Mouse (Mus musculus): ENCODE results near the gene Cpt1c.

Cpt1c gene

GRCm38 (mm10) chr7:44960512-44960910 lies 14.1 kb downstream of the Cpt1c start:
- DNase-seq, result no peak

DNA sequence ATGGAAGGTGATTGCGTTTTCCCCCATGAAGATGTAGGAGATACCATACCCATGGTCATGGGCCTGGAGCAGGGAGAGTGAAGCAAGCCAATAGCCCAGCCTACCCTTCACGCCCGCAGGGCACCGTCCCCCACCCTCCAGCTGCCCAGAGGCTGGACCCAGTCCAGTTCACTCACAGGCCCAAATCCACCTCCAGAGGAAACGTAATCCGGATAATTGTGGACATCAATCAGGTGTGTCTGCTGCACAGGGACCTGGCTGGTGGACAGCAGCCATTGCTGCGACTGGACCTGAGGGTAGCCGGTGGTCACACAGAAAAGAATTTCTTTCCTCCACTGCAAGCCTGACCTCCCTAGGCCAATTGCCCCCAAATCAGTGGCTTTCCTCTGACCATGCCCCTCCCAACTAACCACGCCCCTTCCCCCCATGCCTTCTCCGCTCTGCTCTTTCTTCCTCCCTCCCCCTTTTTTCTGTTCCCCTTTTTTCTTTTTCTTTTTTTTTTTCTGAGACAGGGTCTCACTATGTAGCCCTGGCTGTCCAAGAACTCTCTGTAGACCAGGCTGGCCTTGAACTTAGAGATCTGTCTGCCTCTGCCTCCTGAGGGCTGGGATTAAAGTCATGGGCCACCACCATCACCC lies 14.7 kb downstream of the Cpt1c start:
- DNase-seq, result no peak

DNA sequence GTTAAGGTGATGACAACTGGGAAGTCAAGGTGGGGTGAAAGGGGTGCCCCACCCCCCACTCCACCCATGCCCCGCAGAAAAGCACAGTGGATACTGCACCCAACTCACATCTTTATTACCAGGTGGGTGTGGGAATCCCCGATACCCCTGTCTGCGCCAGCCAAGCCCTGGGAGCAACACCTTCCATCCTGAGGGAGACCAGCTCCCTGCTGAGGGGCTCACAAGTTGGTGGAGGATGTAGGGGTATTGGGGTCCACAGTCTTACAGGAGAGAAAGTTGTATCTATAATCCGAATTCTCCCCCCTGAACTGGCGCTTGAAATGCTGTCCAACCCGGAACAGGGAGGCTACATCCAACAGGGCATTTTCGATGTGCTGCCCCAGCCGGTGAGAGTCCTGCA lies 15.4 kb downstream of the Cpt1c start:
- DNase-seq, result no peak

DNA sequence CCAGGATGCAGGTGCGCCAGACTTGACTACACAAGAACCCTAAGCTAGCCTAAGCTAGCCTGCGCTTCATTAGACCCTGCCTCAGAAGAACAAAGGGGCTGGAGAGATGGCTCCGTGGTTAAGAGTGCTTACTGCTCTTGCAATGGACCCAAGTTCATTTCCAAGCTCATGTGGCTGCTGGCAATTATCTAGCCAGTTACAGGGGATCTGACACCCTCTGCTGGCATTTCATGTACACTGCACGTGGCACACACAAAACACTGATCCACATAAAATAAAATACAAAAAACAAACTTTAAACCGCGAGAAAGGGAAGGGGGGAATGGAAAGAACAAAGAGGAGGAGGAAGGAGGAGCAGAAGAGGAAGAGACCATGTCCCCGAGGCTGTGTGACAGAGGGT lies 16.4 kb downstream of the Cpt1c start:
- DNase-seq, result peak; percentile 65

DNA sequence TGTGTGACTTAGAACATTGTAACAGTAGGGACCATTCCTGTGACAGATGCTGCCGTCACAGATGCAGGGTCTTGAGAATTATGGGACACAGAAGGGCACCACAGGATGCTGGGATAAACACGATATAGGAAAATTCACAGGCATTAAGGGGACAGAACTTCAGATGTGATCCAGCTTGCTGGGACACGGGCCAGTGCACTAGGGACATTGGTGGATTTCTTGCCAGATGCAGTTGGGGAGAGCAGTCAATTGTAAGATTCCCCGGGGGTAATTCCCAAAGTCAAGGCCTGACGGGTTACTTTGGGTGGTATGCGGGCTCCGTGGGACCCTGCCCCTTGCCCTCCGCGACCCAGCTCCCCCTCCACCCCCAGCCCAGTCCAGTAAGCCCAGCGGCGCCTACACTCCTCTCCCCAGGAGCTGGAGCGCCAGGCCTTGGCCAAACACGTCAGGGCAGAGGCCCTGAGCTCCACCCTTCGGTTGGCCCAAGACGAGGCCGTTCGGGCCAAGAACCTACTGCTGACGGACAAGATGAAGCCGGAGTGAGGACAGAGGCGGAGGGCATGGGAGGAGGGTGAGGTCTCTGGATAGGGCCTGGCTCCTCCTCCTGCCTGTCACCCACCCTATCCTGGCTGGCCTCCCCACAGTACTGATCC lies 17.3 kb downstream of the Cpt1c start:
- DNase-seq, result no peak

GRCm38 (mm10) chr7:44956266-44956665 lies 18.4 kb downstream of the Cpt1c start:
- no peak for DNase-seq

GRCm38 (mm10) chr7:44955628-44956027 lies 19.0 kb downstream of the Cpt1c start:
- peak; percentile 49 for DNase-seq

- DNase-seq, result no peak
These were observed 20.4 kb downstream of the Cpt1c start for GRCm38 (mm10) chr7:44954091-44954885.

DNA sequence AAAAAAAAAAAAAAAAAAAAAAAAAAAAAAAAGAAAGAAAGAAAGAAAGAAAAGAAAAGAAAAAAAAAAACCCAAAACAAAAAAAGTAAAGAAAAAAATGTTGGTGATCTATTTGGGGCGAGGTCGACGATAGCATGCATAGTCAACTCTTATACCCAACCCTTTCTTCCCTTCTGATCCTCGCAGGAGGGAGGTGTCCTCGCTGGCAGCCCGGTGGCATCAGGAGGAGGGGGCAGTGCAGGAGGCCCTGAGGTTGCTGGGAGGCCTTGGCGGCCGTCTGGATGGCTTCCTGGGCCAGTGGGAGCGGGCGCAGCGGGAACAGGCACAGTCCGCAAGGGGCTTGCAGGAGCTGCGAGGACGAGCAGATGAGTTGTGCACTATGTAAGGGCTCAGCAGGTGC lies 21.1 kb downstream of the Cpt1c start:
- no peak for DNase-seq

- DNase-seq, result peak; percentile 96
These were observed 21.9 kb downstream of the Cpt1c start for GRCm38 (mm10) chr7:44952611-44953306.

DNA sequence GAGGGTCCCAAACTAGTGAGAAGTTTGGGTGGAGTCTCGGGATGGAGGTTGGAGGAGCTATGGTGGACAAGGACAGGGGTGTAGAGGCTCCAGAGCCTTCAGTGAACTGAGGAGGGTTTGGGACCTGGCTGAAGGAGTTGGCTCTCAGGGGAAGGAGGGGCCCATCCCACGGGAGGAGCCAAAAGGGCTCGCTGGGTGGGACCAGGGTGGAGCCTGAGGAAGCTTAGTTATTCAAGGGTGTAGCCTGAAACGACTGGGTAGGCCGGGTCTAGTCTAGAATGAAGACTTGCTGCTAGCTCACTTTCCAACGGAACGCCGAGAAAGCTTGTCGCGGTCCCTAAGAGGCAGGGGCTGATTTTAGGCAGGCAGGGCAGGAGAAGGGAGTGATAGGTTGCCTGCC lies 22.7 kb downstream of the Cpt1c start:
- peak; percentile 74 for DNase-seq

GRCm38 (mm10) chr7:44949922-44950321 lies 24.7 kb downstream of the Cpt1c start:
- no peak for DNase-seq

GRCm38 (mm10) chr7:44942904-44943303 lies 31.7 kb downstream of the Cpt1c start, which contains the start of gene Tsks:
Tsks (plus strand) TSS chr7:44943204.
- DNase-seq, result no peak

DNA sequence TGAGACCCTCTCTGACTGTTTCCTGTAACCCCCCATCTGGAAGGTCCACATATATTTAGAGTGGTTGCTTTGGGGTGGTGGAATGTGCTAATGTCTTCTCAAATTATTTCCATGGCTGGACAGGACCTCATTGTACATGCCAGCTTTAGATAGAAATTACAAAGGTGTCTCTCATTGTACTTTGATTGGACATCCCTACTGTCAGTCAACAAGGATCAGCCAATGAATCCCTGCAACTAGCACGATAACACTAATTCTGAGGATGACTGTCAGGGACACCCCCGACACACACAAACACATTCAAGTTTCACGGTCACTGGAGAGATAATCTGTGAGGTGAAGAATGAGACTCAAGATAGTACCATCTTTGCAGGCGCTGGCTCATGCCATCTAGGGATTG lies 36.0 kb downstream of the Cpt1c start:
- DNase-seq, result no peak

GRCm38 (mm10) chr7:44929204-44930151 lies 45.2 kb downstream of the Cpt1c start, which contains the start of gene Ap2a1:
Ap2a1 (minus strand) TSS chr7:44929496.
- peak; percentile 100 for DNase-seq

- no peak for DNase-seq
These were observed 46.1 kb downstream of the Cpt1c start for GRCm38 (mm10) chr7:44928570-44928969.

DNA sequence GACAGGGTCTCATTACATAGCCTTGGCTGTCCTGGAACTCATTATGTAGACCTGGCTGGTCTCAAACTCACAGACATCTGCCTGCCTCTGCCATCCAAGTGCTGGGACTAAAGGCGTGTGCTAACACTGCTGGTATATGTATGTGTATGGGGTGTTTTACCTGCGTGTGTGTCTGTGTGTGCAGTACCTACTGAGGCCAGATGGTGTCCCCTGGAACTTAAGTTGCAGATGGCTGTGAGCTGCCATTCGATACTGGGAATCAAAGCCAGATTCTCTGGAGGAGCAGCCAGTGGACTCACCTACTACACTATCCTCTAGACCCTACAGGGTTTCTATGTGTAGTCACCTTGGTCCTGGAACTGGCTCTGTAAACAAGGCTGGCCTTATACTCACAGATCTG lies 49.2 kb downstream of the Cpt1c start:
- DNase-seq, result peak; percentile 59

DNA sequence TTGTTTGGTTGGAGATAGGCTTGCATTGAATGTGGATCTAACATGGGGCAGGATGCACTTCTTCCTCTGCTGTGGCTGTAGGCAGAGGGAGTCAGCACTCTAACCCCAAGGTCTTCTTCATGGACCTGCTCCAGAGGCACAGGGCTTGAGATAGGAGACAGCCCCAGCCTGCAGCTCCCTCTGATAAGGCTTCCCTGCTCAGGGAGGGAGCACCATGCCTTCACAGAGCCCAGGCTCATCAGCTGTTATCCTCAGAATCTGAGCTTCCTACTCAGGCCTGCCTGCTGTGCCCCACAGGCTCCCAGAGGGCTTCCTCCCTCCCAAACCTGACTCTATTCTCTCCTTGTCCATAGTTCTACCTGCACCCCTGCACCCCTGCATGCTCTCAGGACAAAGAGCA lies 52.1 kb downstream of the Cpt1c start:
- no peak for DNase-seq

GRCm38 (mm10) chr7:44919127-44919526 lies 55.5 kb downstream of the Cpt1c start:
- no peak for DNase-seq

DNA sequence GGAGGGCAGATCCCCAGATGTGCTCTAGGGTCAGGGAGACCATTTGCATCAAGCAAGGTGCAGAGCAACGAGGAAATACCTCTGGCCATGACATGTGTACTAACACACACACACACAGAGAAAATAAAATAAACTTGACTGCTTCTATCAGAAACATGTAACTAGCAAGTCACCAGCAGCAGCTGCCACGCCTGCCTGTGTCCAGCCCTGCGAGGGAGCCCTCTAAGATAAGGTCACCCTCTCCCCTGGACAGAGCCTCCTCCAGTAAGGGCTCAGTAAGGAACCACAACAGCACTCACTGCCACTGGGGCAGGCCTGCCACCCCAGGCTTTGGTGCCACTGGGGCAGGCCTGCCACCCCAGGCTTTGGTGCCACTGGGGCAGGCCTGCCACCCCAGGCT lies 56.4 kb downstream of the Cpt1c start:
- DNase-seq, result no peak

GRCm38 (mm10) chr7:44916881-44917280 lies 57.8 kb downstream of the Cpt1c start:
- DNase-seq, result no peak

DNA sequence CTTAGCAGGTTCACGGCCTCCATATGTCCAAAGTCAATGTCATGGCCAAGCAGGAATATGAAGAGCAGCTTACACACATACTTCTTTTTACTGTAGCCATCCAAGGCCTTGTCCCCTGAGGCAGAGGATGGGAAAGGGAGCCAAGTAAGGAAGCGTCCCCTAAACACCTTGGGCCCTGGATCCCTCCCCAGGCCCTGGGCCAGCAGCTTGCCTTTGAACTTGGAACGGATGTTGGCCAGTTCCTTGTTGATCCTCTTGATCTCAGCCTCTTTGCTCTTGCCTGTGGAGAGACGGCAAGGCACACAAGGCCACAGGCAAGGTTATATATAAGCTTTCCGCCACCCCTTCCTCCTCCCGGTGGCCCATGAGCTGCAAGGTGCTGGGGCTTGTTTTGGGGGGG lies 58.5 kb downstream of the Cpt1c start:
- DNase-seq, result no peak
